Mouse (Mus musculus): ENCODE data around the gene Wwc1.

DNA sequence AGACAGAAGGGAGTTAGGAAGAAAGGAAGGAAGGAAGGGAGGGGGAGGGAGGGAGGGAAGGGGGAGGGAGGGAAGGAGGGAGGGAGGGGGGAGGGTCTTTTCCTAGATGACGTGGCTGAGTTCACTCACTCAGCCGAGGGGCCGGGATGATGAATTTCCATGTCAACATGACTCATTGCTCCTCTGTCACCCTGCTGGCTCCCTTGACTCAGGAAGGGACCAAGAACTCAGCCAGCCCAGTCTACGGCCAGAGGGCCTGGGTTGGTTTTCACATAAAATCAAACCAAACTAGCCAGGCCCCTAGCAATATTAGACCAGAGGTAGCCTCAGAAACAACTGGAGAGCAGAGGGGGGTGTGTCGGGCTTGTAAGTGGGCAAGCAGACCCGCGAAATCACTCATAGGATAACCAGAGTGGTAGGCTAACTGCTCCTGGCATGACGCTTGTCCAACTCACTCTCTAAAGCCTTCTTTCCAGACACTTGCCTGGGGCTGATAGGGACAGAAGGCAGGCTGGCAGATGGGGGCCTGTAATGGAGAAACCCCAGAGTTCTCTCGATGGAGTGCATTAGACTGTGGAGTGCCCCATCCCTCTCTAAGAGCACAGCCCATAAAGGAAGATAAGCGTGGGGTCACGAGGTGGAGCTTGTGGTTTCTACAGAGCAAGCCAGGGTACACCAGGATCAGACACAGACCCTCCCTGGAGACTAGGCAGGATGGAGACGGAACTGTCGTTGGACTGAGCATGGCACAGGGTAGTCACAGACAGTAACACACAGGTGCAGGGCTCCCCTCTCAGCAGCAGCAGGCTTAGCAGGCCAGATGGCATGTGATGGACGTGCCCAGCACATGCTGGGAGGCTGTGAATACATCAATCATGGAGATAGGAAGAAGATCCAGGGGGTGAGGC is 102.4 kb downstream of the Wwc1 start:
- TF ChIP-seq CTCF (IDR thresholded peaks at IDR 0.05; ENCODE audit: borderline replicate concordance, control insufficient read depth, extremely low read depth, insufficient read depth, low read length, poor library complexity) (no peak), POLR2A (IDR thresholded peaks at IDR 0.05; ENCODE audit: control insufficient read depth, extremely low read depth, insufficient read depth, low read length, poor library complexity) (no peak)
